Mouse (Mus musculus) retina, postnatal 1 day (tissue): Measurements from ENCODE around the gene Zfp853.

ENCODE experiments used
- DNase-seq: peaks from one replicate; pipeline ENCODE4 v3.0.0-alpha.2; 2012

Zfp853 gene

GRCm38 (mm10) chr5:143293404-143293803 is at the start of gene Zfp853:
Gene Zfp853 (minus strand): TSS chr5:143293623.
- DNase-seq = peak; percentile 34

GRCm38 (mm10) chr5:143339603-143340002 is 46.2 kb upstream of the Zfp853 start:
- no peak for DNase-seq

- DNase-seq = peak; percentile 56
These were observed 43.1 kb upstream of the Zfp853 start for GRCm38 (mm10) chr5:143336559-143336958.

GRCm38 (mm10) chr5:143335089-143335460 is 41.7 kb upstream of the Zfp853 start:
- no peak for DNase-seq

- DNase-seq = no peak
These were observed 41.1 kb upstream of the Zfp853 start for GRCm38 (mm10) chr5:143334418-143335088.

GRCm38 (mm10) chr5:143333872-143334271 is 40.4 kb upstream of the Zfp853 start:
- peak; percentile 84 for DNase-seq

- peak; percentile 95 for DNase-seq
These were observed 35.5 kb upstream of the Zfp853 start, which contains the start of gene Zdhhc4 for GRCm38 (mm10) chr5:143328690-143329495. Gene Zdhhc4 (minus strand): TSS chr5:143329256.

GRCm38 (mm10) chr5:143317288-143317610 is 23.8 kb upstream of the Zfp853 start:
- no peak for DNase-seq

- no peak for DNase-seq
These were observed 23.3 kb upstream of the Zfp853 start for GRCm38 (mm10) chr5:143316605-143317287.

GRCm38 (mm10) chr5:143315514-143315888 is 22.1 kb upstream of the Zfp853 start:
- no peak for DNase-seq

- peak; percentile 89 for DNase-seq
These were observed 21.5 kb upstream of the Zfp853 start, which contains the start of gene E130309D02Rik for GRCm38 (mm10) chr5:143314730-143315513. Gene E130309D02Rik (minus strand): TSS chr5:143315360.

- DNase-seq = no peak
These were observed 20.8 kb upstream of the Zfp853 start for GRCm38 (mm10) chr5:143314183-143314729.

GRCm38 (mm10) chr5:143311886-143312285 is 18.5 kb upstream of the Zfp853 start:
- peak; percentile 88 for DNase-seq

GRCm38 (mm10) chr5:143309916-143310315 is 16.5 kb upstream of the Zfp853 start:
- no peak for DNase-seq

- DNase-seq = no peak
These were observed 15.4 kb upstream of the Zfp853 start for GRCm38 (mm10) chr5:143308825-143309224.

GRCm38 (mm10) chr5:143304251-143304650 is 10.8 kb upstream of the Zfp853 start:
- DNase-seq = no peak

- DNase-seq = peak; percentile 13
These were observed 7.9 kb upstream of the Zfp853 start for GRCm38 (mm10) chr5:143301296-143301695.

- DNase-seq = peak; percentile 58
These were observed 6.3 kb upstream of the Zfp853 start for GRCm38 (mm10) chr5:143299686-143300085.

- no peak for DNase-seq
These were observed 5.0 kb upstream of the Zfp853 start for GRCm38 (mm10) chr5:143298391-143298790.

GRCm38 (mm10) chr5:143297986-143298385 is 4.6 kb upstream of the Zfp853 start:
- no peak for DNase-seq

GRCm38 (mm10) chr5:143295330-143295729 is 1.9 kb upstream of the Zfp853 start:
- no peak for DNase-seq

- peak; percentile 17 for DNase-seq
These were observed 1.4 kb upstream of the Zfp853 start for GRCm38 (mm10) chr5:143294862-143295261.

- DNase-seq = no peak
These were observed 544 bp downstream of the Zfp853 start for GRCm38 (mm10) chr5:143292879-143293278.
